In genomic region chr1:105813709-105814061, GRCm38 (mm10) we compare ENCODE assay signal across 10 mouse cellular contexts. TPM values are rescaled to one million over a fixed set of nuclear protein-coding genes. Genes with fewer than 3 reads are reported as not detected.
DNase-seq lines count a peak whose midpoint lies in the region; ATAC-seq and TF ChIP-seq lines count a peak whose summit lies in the region.
"Had no signal": no experiment of that assay in that cellular context is flagged by ENCODE, and none has a peak within 500 bp of the region (broad histone marks: within the 10 kb centered on the region; RNA-seq: fewer than 3 reads in every experiment).

No protein-coding gene starts in this region.

- no peak overlapping the region for H3K4me3 ChIP-seq in embryonic facial prominence, embryonic 11.5 days (ENCODE audit: low read depth, low read length)
- no peak overlapping the region for H3K4me3 ChIP-seq in embryonic facial prominence, embryonic 10.5 days
- H3K4me3 ChIP-seq in lung, embryonic 14.5 days (ENCODE audit: low read depth, low read length) = no peak overlapping the region
- H3K4me3 ChIP-seq in forebrain, postnatal 0 days (ENCODE audit: low read depth, low read length) = no peak overlapping the region
- H3K4me3 ChIP-seq in midbrain, embryonic 16.5 days (ENCODE audit: low read depth, low read length) = no peak overlapping the region
- H3K4me3 ChIP-seq: heart, embryonic 10.5 days had no signal

- WGBS in embryonic facial prominence, embryonic 11.5 days = 63% methylated on average over 11 of the region's 11 CpGs
- WGBS in embryonic facial prominence, embryonic 10.5 days = 72% methylated on average over 11 of the region's 11 CpGs
- 49% methylated on average over 11 of the region's 11 CpGs for WGBS in lung, embryonic 14.5 days
- WGBS in forebrain, postnatal 0 days = 77% methylated on average over 11 of the region's 11 CpGs
- 79% methylated on average over 11 of the region's 11 CpGs for WGBS in midbrain, embryonic 16.5 days

- peak; percentile 8 for DNase-seq in embryonic facial prominence, embryonic 11.5 days (ENCODE audit: low spot score)
- no peak for DNase-seq in embryonic facial prominence, embryonic 10.5 days (ENCODE audit: low spot score)
- peak; percentile 79 for DNase-seq in lung, embryonic 14.5 days
- DNase-seq in lung, postnatal 14 days = no peak
- no peak for DNase-seq in forebrain, postnatal 0 days
- no peak for DNase-seq in c-Kit-positive CD71-positive TER-119-positive erythroid progenitor cells, embryonic 14.5 days (ENCODE audit: low spot score)
- DNase-seq in urinary bladder, postnatal 36 days (ENCODE audit: low spot score in 2 of 2) = no peak
- DNase-seq: cerebellum, postnatal 14 days had no signal

- no peak overlapping the region for H3K4me2 ChIP-seq in embryonic facial prominence, embryonic 11.5 days (ENCODE audit: low read depth, low read length)
- H3K4me2 ChIP-seq in lung, embryonic 14.5 days = 0 out of 2 replicates have a peak overlapping the region, but pooled peaks have one; percentile 2
- H3K4me2 ChIP-seq in forebrain, postnatal 0 days (ENCODE audit: low read depth) = no peak overlapping the region
- no peak overlapping the region for H3K4me2 ChIP-seq in midbrain, embryonic 16.5 days (ENCODE audit: low read length)

- H3K36me3 ChIP-seq in embryonic facial prominence, embryonic 11.5 days (replicated peaks; ENCODE audit: control insufficient read depth, insufficient read depth, low read depth, low read length) = no peaks in the 10 kb centered on the region
- no peaks in the 10 kb centered on the region for H3K36me3 ChIP-seq in embryonic facial prominence, embryonic 10.5 days (replicated peaks)
- no peaks in the 10 kb centered on the region for H3K36me3 ChIP-seq in lung, embryonic 14.5 days (ENCODE audit: insufficient read depth)
- no peaks in the 10 kb centered on the region for H3K36me3 ChIP-seq in forebrain, postnatal 0 days (ENCODE audit: insufficient read depth)
- H3K36me3 ChIP-seq in midbrain, embryonic 16.5 days (ENCODE audit: control insufficient read depth, insufficient read depth, low read length) = no peaks in the 10 kb centered on the region
- H3K36me3 ChIP-seq: heart, embryonic 10.5 days had no signal

- no peak for TF ChIP-seq CTCF in lung, embryonic 14.5 days (IDR thresholded peaks at IDR 0.05; ENCODE audit: low read depth)
- TF ChIP-seq CTCF in forebrain, postnatal 0 days (IDR thresholded peaks at IDR 0.05; ENCODE audit: low read depth) = no peak

- H3K27me3 ChIP-seq in embryonic facial prominence, embryonic 11.5 days (ENCODE audit: control insufficient read depth, insufficient read depth, low read length) = no peaks in the 10 kb centered on the region
- no peaks in the 10 kb centered on the region; the same call in 1 of the 2 replicates for H3K27me3 ChIP-seq in embryonic facial prominence, embryonic 10.5 days (replicated peaks; ENCODE audit: low read depth, poor library complexity, severe bottlenecking)
- H3K27me3 ChIP-seq in lung, embryonic 14.5 days (ENCODE audit: insufficient read depth, low read length) = no peaks in the 10 kb centered on the region
- no peaks in the 10 kb centered on the region for H3K27me3 ChIP-seq in forebrain, postnatal 0 days (ENCODE audit: insufficient read depth, low read length)
- H3K27me3 ChIP-seq in midbrain, embryonic 16.5 days (ENCODE audit: control insufficient read depth, insufficient read depth, low read depth, low read length) = no peaks in the 10 kb centered on the region

- H3K4me1 ChIP-seq in embryonic facial prominence, embryonic 11.5 days (ENCODE audit: control insufficient read depth, insufficient read depth, low read length) = no peaks in the 10 kb centered on the region
- peaks cover 18% of the 10 kb centered on the region for H3K4me1 ChIP-seq in embryonic facial prominence, embryonic 10.5 days
- no peaks in the 10 kb centered on the region; the same call in 1 of the 2 replicates for H3K4me1 ChIP-seq in lung, embryonic 14.5 days (ENCODE audit: insufficient read depth)
- H3K4me1 ChIP-seq in forebrain, postnatal 0 days (ENCODE audit: insufficient read depth) = no peaks in the 10 kb centered on the region
- no peaks in the 10 kb centered on the region for H3K4me1 ChIP-seq in midbrain, embryonic 16.5 days (ENCODE audit: control insufficient read depth, insufficient read depth, low read length)

- H3K9me3 ChIP-seq in embryonic facial prominence, embryonic 11.5 days (replicated peaks; ENCODE audit: control insufficient read depth, low read length) = no peaks in the 10 kb centered on the region
- no peaks in the 10 kb centered on the region for H3K9me3 ChIP-seq in embryonic facial prominence, embryonic 10.5 days
- no peaks in the 10 kb centered on the region for H3K9me3 ChIP-seq in lung, embryonic 14.5 days (ENCODE audit: low read depth, low read length)
- no peaks in the 10 kb centered on the region for H3K9me3 ChIP-seq in forebrain, postnatal 0 days (ENCODE audit: low read length)
- H3K9me3 ChIP-seq in midbrain, embryonic 16.5 days (replicated peaks; ENCODE audit: control insufficient read depth, low read length, poor library complexity, severe bottlenecking) = no peaks in the 10 kb centered on the region
- H3K9me3 ChIP-seq: heart, embryonic 10.5 days had no signal

- ATAC-seq in embryonic facial prominence, embryonic 11.5 days (replicated peaks; ENCODE audit: insufficient number of reproducible peaks, low FRiP score, low TSS enrichment, low read depth) = peak; percentile 70; the same call in 1 of the 2 replicates
- peak; percentile 85 for ATAC-seq in lung, embryonic 14.5 days (ENCODE audit: insufficient read depth)
- ATAC-seq in forebrain, postnatal 0 days = peak; percentile 20; the same call in 1 of the 2 replicates
- ATAC-seq in midbrain, embryonic 16.5 days = 0 out of 2 replicates have a peak, but pooled peaks have one; percentile 29

- no peak overlapping the region for H3K9ac ChIP-seq in embryonic facial prominence, embryonic 11.5 days (replicated peaks; ENCODE audit: low read length)
- H3K9ac ChIP-seq in lung, embryonic 14.5 days = no peak overlapping the region
- no peak overlapping the region for H3K9ac ChIP-seq in forebrain, postnatal 0 days
- no peak overlapping the region for H3K9ac ChIP-seq in midbrain, embryonic 16.5 days (ENCODE audit: low read depth, low read length)

- H3K27ac ChIP-seq in embryonic facial prominence, embryonic 11.5 days (replicated peaks; ENCODE audit: low read depth, low read length) = no peak overlapping the region
- no peak overlapping the region for H3K27ac ChIP-seq in embryonic facial prominence, embryonic 10.5 days (replicated peaks)
- H3K27ac ChIP-seq in lung, embryonic 14.5 days (ENCODE audit: low read depth) = peak overlapping the region; percentile 13; the same call in 1 of the 2 replicates
- H3K27ac ChIP-seq in forebrain, postnatal 0 days (ENCODE audit: low read depth, low read length) = no peak overlapping the region
- no peak overlapping the region; the same call in 1 of the 2 replicates for H3K27ac ChIP-seq in midbrain, embryonic 16.5 days (ENCODE audit: low read length)
- H3K27ac ChIP-seq: heart, embryonic 10.5 days had no signal

RNA-seq across cellular contexts. Expression of gene Tnfrsf11a, which starts 33.2 kb away (rescaled TPM):
- 0.38 and 0.46 TPM in 2 replicates for polyA plus RNA-seq in embryonic facial prominence, embryonic 11.5 days (2014; fragmentation: Nextera tagmentation; extraction: Ambion mirVana)
- 0.40 and 0.49 TPM in 2 replicates for polyA plus RNA-seq in embryonic facial prominence, embryonic 10.5 days (2016; fragmentation: Nextera tagmentation; extraction: Ambion mirVana)
- 2.1 and 2.4 TPM in 2 replicates for polyA plus RNA-seq in lung, embryonic 14.5 days (2014; fragmentation: Nextera tagmentation; extraction: Ambion mirVana)
- total RNA-seq in forebrain, postnatal 0 days (2014; rRNA removed) = 2.2 and 2.3 TPM in 2 replicates
- polyA plus RNA-seq in forebrain, postnatal 0 days (2015; fragmentation: Nextera tagmentation; extraction: Ambion mirVana) = 0.62 and 0.77 TPM in 2 replicates
- polyA plus RNA-seq in midbrain, embryonic 16.5 days (2015; fragmentation: Nextera tagmentation; extraction: Ambion mirVana) = 0.41 and 0.43 TPM in 2 replicates

Comparison
In these comparisons a context has a peak if more than half of its experiments do, and no peak if none do; other contexts are left out.
1. DNase-seq: peak in embryonic facial prominence, embryonic 11.5 days (single experiment) and lung, embryonic 14.5 days (single experiment); none in embryonic facial prominence, embryonic 10.5 days (single experiment), lung, postnatal 14 days (single experiment), forebrain, postnatal 0 days (single experiment), c-Kit-positive CD71-positive TER-119-positive erythroid progenitor cells, embryonic 14.5 days (single experiment) and urinary bladder, postnatal 36 days (0 of 2).
2. ATAC-seq: peak in every context shown above with its lines; median percentile 85 in lung, embryonic 14.5 days; 70 in embryonic facial prominence, embryonic 11.5 days; 29 in midbrain, embryonic 16.5 days; 20 in forebrain, postnatal 0 days.